Mouse (Mus musculus) retina, embryonic 14.5 days (tissue): ENCODE data around the gene Adsl.
A peak's percentile ranks its signal among the peaks of the same experiment; 100 is the strongest.
"Not testable (repeated sequence)": the region's sequence is repeated elsewhere in the genome, so short reads cannot be mapped to it uniquely, and the experiment has no call there.

Experiments
- DNase-seq: peaks from one replicate; pipeline ENCODE4 v3.0.0-alpha.2; 2015; ENCODE audit warnings: low spot score

Adsl gene

GRCm38 (mm10) chr15:80948145-80949135 lies at the start of gene Adsl:
Adsl (plus strand) TSS chr15:80948490.
- peak; percentile 92 for DNase-seq

GRCm38 (mm10) chr15:80899806-80900205 lies 48.5 kb upstream of the Adsl start:
- DNase-seq, result no peak

- no peak for DNase-seq
Measured at GRCm38 (mm10) chr15:80901806-80902513, 46.3 kb upstream of the Adsl start.

GRCm38 (mm10) chr15:80904776-80905175 lies 43.5 kb upstream of the Adsl start:
- not testable (repeated sequence) for DNase-seq

DNA sequence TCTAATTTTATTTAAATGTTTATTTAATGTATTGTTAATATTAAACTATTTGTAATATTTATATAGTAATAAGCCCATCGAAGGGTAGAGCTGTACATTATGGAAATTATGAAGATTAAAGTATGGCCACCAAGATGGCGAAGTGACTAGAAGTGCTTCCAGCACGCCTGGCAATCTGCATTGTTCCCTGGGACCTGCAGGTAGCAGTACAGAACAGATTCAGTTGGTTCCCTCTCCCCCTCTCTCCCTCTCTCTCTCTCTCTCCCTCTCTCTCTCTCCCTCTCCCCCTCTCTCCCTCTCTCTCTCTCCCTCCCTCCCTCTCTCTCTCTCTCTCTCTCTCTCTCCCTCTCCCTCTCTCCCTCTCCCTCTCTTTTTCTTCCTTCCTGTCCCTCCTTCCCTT lies 38.1 kb upstream of the Adsl start:
- no peak for DNase-seq

DNA sequence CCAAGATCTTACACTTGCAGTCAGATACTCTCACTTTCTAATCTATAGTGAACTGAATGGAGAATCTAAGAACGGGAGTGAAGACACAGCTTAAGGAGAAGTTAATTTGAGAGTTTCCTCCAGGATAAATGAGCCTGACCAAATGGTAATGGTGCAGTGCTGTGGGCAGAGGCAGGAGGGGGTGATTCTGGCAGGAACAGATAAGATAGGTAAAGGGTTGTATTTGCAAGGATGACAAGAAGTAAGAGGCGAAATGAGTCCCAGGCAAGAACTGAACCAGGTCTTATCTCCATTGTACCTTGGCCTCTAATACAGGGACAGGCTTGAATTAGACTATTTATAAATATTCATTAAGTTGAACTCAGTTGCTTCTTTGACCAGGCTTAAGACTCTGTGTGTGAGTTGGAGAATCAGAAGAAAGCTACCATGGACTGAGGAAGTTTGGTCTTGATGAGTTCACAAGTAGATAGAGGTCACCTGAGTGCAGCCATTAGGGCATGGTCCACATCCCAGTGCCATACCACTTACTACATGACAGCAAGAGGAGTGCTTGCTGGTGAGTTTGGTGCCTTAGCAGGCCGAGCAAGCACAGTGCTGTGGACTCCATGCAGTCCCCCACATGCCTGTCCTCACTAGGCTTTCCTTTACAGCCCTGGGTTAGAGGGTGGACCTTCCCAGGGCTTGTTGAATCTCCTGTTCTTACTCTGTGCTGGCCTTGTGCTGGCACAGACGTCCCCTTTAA lies 37.3 kb upstream of the Adsl start:
- DNase-seq, result no peak

- no peak for DNase-seq
Measured at GRCm38 (mm10) chr15:80912175-80912574, 36.1 kb upstream of the Adsl start.

GRCm38 (mm10) chr15:80913803-80914202 lies 34.5 kb upstream of the Adsl start:
- DNase-seq, result no peak

DNA sequence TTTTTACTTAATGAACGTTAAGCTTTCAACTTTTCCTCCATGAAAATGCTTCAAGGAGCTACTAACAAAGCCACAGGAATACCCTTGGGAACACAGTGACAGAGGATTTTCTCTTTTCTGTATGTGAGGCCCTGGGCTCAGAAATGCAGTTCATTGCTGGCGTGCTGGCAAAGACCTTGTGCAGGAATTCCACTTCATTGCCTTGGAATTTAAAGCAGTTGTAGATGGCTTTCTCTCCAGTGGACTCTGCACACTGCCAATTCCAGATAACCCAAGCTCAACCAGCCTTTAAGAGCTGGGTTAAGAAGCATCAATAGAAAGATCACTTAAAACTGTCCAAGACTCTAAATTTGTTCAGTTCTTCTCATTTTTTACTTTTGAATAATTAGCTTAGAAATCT lies 32.4 kb upstream of the Adsl start:
- DNase-seq, result no peak

- DNase-seq, result no peak
Measured at GRCm38 (mm10) chr15:80916621-80917020, 31.7 kb upstream of the Adsl start.

DNA sequence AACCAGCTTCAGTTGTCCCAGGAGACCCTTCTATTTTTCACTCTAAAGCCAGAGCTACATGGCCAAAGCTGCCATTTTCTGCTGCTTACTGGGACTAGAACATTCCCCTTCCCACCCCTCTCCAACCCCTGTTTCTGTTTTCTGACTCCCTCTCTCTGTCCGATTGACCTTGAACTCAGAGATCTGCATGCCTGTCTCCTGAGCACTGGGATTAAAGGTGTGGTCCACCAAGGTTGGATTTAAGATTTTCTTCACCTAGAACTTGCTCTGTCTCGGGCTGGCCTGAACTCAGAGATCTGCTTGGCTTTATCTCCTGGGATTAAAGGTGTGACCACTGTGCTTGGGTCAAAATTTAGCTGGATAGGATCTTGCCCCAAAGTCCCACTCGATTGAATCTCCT lies 27.9 kb upstream of the Adsl start:
- no peak for DNase-seq

DNA sequence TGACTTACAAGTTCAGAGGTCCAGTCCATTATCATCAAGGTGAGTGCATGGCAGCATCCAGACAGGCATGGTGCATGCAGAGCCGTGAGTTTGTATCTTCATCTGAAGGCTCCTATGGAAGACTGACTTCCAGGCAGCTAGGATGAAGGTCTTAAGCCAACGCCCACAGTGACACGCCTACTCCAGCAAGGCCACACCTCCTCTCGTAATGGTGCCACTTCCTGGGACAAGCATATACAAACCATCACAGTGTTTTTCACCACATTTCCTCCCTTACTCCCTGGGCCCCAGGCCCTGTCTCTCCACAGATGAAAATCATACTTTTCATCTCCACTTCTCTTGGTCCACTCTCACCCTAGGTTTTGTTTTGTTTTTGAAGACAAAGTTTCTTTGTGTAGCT lies 26.5 kb upstream of the Adsl start:
- DNase-seq, result no peak

- no peak for DNase-seq
Measured at GRCm38 (mm10) chr15:80924211-80924610, 24.1 kb upstream of the Adsl start.

DNA sequence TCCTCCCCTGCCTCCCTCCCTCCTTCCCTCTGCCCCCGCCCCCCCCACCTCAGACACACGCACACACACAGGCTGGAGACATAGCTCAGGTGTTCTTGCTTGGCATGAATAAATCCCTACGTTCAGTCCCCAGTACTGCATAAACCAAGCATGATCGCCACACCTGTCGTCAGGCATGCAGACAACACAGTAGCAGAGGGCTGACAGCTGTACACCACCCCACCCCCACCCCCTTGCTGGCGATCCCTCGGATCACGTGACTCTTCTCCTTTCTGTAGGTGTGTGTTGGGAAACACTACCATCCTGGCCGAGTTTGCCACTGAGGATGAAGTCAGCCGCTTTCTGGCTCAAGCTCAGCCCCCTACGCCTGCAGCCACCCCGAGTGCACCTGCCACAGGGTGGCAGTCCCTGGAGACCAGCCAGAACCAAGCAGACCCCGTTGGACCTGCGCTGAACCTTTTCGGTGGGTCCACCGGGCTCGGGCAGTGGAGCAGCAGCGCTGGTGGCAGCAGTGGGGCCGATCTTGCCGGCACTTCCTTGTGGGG lies 19.4 kb upstream of the Adsl start:
- no peak for DNase-seq

DNA sequence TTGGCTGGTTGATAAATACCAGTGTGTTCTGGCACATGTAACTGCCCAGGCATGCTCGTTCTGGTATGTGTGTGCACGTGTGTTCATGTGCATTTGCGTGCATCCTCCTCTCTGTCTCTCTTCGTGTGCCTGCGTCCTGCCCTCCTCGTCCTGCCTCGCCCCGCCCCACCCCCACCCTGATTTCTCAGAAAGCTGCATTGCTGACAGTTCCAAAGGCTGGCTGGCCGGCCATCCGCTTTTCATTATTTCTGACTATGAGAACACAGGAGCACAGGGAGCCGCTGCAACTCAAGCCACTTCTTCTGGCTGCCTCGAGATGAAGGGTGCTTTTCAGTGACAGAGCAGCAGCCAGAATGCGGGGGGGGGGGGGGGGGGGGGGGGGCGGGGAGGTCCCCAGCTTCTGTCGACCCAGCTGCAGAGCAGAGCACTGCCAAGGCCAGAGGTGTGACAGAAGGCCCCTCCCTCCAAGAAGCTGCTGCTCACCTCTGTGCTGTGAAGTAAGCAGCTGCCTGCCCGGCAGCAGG lies 18.2 kb upstream of the Adsl start:
- no peak for DNase-seq

DNA sequence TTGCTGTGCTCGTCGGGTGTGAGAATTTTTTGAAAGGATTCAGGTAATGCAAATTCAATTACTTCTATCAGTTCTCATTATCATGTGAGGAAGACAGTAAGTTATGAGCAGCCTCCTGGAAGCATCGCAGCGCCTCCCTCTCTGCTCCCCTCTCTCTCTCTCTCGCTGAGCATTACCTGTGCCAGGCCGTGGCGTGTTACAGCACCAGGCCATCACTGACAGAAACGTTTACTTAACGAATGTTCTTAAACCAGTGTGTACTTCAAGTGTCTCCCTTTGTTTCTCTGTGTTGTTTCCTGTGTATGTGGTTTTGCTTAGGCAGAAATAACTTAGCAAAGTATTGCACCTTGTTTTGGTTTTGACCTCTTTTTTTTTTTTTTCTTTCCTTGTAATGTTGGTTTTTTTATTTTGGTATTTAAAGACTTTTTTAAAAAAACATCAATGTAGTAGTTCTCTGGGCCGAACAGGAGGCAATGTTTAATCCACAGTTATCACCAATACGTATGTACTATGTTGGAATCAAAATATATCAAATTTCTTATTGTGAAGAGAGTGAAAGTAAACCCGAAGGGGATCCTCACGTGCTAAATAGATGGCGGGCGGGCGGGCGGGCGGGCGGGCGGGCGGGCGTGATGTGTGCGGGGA lies 17.5 kb upstream of the Adsl start:
- DNase-seq, result not testable (repeated sequence)

DNA sequence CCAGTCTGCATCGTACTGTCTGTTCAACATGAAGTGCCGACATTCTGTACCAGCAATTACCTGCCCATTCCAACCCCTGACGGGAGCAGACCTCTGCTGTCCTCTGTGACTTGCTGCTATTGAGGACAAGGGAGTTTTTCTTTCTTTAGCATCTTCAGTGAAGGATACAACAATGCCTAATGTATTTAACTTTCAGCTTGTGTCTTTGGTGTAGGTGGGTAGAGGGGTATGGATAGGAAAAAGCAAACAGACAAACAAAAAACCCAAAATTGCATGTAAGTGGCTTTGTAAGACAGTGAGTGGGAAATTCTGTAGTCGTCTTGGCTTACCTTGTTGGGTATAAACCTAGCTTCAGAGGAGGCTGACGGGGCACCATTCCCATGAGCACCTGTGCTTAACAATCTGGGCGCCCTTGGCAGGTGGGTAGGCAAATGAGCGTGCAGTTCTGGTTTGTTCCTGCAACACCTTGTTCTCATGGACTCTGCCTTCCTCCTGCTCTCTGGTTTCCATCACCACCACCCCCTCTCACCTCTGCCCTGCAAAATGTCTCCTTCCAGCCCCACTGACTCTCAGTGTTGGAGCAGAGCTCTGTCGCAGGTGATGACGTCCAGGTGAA lies 16.8 kb upstream of the Adsl start:
- no peak for DNase-seq

- no peak for DNase-seq
Measured at GRCm38 (mm10) chr15:80934841-80935240, 13.4 kb upstream of the Adsl start.

DNA sequence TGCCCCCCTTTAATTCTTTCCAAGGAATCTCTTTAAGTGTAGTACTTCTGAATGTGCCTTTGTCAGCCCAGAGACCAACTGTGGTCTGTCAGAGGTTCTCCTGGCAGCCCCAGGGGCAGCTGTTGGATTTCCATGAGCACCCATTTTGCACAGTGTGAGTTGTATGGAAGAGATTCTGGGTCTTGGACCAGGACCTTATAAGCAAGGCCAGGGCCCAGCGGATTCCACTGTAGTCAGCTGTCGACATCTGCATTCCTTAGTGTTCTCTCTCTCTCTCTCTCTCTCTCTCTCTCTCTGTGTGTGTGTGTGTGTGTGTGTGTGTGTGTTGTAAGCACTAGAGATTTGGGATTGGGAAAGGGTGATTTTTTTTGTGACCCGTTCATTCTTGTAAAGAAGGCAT lies 11.6 kb upstream of the Adsl start:
- DNase-seq, result no peak

- DNase-seq, result no peak
Measured at GRCm38 (mm10) chr15:80938615-80939014, 9.7 kb upstream of the Adsl start.

DNA sequence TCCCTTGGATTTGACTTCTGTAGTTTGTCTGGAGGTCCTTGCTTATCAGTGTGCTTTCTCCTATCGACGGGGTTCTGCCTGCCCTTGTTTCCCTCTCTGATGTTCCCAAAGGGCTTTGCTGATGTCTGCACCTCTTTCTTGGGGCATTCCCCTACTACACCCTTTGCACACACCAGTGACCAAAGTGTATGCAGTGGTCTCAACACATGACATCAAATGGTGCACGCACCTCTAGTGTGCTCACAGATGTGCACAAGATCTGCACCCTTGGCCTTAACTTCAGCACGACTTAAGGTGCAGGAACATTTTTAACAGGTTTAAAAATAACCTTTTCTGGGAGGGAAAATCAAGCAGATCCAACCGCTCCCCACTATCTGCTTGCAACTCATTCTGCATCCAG lies 8.9 kb upstream of the Adsl start:
- DNase-seq, result no peak
